Mouse (Mus musculus) hematopoietic stem cell, adult 5-6 weeks (primary cell): Measurements from ENCODE around the gene Dgkd. TPM values are rescaled to one million over a fixed set of nuclear protein-coding genes. Genes with fewer than 3 reads are reported as not detected.

Source experiments
- ATAC-seq, 2 experiments: fragments of 125-278 bp in 1 of 2; replicated peaks in 1 of 2; 2 replicates each; pipeline ENCODE4 v1.8.0; 2016 to 2017; ENCODE audit warnings: inconsistent platforms in 2 of 2, mild to moderate bottlenecking in 2 of 2, moderate number of reproducible peaks in 2 of 2, low read depth in 1 of 2, moderate TSS enrichment in 1 of 2; ENCODE audit not compliant: low FRiP score in 2 of 2, poor library complexity in 2 of 2, severe bottlenecking in 2 of 2, insufficient read depth in 1 of 2, low TSS enrichment in 1 of 2
- total RNA-seq: library from RNA; stranded (forward); fragments of 172-1452, 232-1000 nt; gene quantifications from 2 replicates; pipeline ENCODE4 v1.2.3, GENCODE M21; 2017

The Dgkd gene
- total RNA-seq, 1 experiment from 2014 or later, result 38.8 TPM

- no peak for ATAC-seq
Measured at GRCm38 (mm10) chr1:87951641-87952040, 98.6 kb downstream of the Dgkd start.

GRCm38 (mm10) chr1:87953073-87953472 is 100.0 kb downstream of the Dgkd start:
- no peak for ATAC-seq

GRCm38 (mm10) chr1:87958931-87959330 is 105.8 kb downstream of the Dgkd start:
- ATAC-seq, result no peak

- no peak for ATAC-seq
Measured at GRCm38 (mm10) chr1:87959532-87959931, 106.4 kb downstream of the Dgkd start.

- peak; percentile 81 to 90 for ATAC-seq
Measured at GRCm38 (mm10) chr1:87959998-87960431, 106.9 kb downstream of the Dgkd start.

GRCm38 (mm10) chr1:87960752-87961151 is 107.7 kb downstream of the Dgkd start:
- ATAC-seq, result no peak

- ATAC-seq, result peak; percentile 51 to 75
Measured at GRCm38 (mm10) chr1:87961459-87962167, 108.5 kb downstream of the Dgkd start.

GRCm38 (mm10) chr1:87970381-87970780 is 117.3 kb downstream of the Dgkd start:
- ATAC-seq, result 0 out of 4 replicates have a peak, but pooled peaks of 1 of the 2 experiments have one; percentile 27

GRCm38 (mm10) chr1:87982291-87982690 is 129.2 kb downstream of the Dgkd start:
- ATAC-seq, result no peak

- ATAC-seq, result no peak
Measured at GRCm38 (mm10) chr1:87992716-87993115, 139.6 kb downstream of the Dgkd start.

Other genes with a start within 250 kb of the Dgkd start
- gene Inpp5d, start 233.0 kb upstream of the Dgkd start, total RNA-seq, result 113 and 132 TPM in 2 replicates
- gene Atg16l1, start 97.4 kb upstream of the Dgkd start, total RNA-seq, result 62.1 and 74.7 TPM in 2 replicates
- gene Sag, start 49.6 kb upstream of the Dgkd start, total RNA-seq, result 0.69 and 0.88 TPM in 2 replicates
- gene Usp40, start 155.3 kb downstream of the Dgkd start, total RNA-seq, result 24.8 and 31.1 TPM in 2 replicates
- not detected in 2 replicates for gene Ugt1a10, start 202.1 kb downstream of the Dgkd start, total RNA-seq
- gene Ugt1a9, start 217.5 kb downstream of the Dgkd start, total RNA-seq, result not detected in 2 replicates
- not detected in 2 replicates for gene Ugt1a8, start 234.5 kb downstream of the Dgkd start, total RNA-seq
- gene Ugt1a7c, start 241.8 kb downstream of the Dgkd start, total RNA-seq, result 42.9 and 52.3 TPM in 2 replicates
- gene Ugt1a6b, start 250.0 kb downstream of the Dgkd start, total RNA-seq, result 0.63 TPM in 1 of 2 replicates, not detected in the other